Mouse (Mus musculus) heart, postnatal 0 days (tissue): ENCODE data around the gene Kctd11. TPM values are rescaled to one million over a fixed set of nuclear protein-coding genes. Genes with fewer than 3 reads are reported as not detected.

Experiments used
- ATAC-seq: fragments of 200-750 bp; cut with Nextera tagmentation; 2 replicates; pipeline ENCODE4 v1.8.0; 2017; ENCODE audit warnings: low read depth, moderate number of reproducible peaks, moderate library complexity; ENCODE audit not compliant: insufficient read depth
- DNase-seq: peaks from one replicate; pipeline ENCODE4 v3.0.0-alpha.2; 2016; ENCODE audit warnings: low spot score
- H3K27ac ChIP-seq: fragments of 300-500 bp; sonication (generic); 2 replicates; pipeline ENCODE4 v1.5.1; 2014; ENCODE audit warnings: low read depth, mild to moderate bottlenecking
- H3K27me3 ChIP-seq: fragments of 300-500 bp; sonication (generic); 2 replicates; pipeline ENCODE4 v1.6.1; 2014; ENCODE audit warnings: low read length, mixed read lengths; ENCODE audit not compliant: control insufficient read depth, insufficient read depth
- H3K36me3 ChIP-seq: fragments of 300-500 bp; sonication (generic); replicated peaks from 2 replicates; pipeline ENCODE4 v1.6.1; 2014; ENCODE audit warnings: low read length, mixed read lengths; ENCODE audit not compliant: control insufficient read depth, insufficient read depth
- H3K4me1 ChIP-seq: fragments of 300-500 bp; sonication (generic); 2 replicates; pipeline ENCODE4 v1.6.1; 2014; ENCODE audit warnings: antibody characterized with exemption; ENCODE audit not compliant: control insufficient read depth, insufficient read depth
- H3K4me2 ChIP-seq: fragments of 300-500 bp; sonication (generic); 2 replicates; pipeline ENCODE4 v1.6.1; 2014; ENCODE audit warnings: low read depth, mild to moderate bottlenecking, low read length, moderate library complexity
- H3K4me3 ChIP-seq: fragments of 300-500 bp; sonication (generic); 2 replicates; pipeline ENCODE4 v1.5.1; 2014; ENCODE audit warnings: low read depth, low read length
- H3K9ac ChIP-seq: fragments of 300-500 bp; sonication (generic); replicated peaks from 2 replicates; pipeline ENCODE4 v1.6.1; 2014; ENCODE audit warnings: low read depth, low read length, mixed read lengths
- H3K9me3 ChIP-seq: fragments of 300-500 bp; sonication (generic); replicated peaks from 2 replicates; pipeline ENCODE4 v1.6.1; 2016; ENCODE audit warnings: low read length; ENCODE audit not compliant: control insufficient read depth
- CTCF ChIP-seq: IDR thresholded peaks from 2 replicates; pipeline ENCODE4 v1.5.1; 2016; ENCODE audit warnings: antibody characterized with exemption, control low read depth, low read depth
- EP300 ChIP-seq: IDR thresholded peaks from 2 replicates; pipeline ENCODE4 v1.6.1; 2016; ENCODE audit warnings: antibody characterized with exemption, low read depth
- WGBS: fragments of 180-500 bp; shearing (Covaris S2); extraction: QIAGEN DNeasy Blood & Tissue Kit; methylation state at CpG from one replicate; pipeline ENCODE4 v1.1.7; 2014; 5-methylcytosine and 5-hydroxymethylcytosine counted together
- polyA plus RNA-seq: library from polyadenylated mRNA; unstranded; fragments of >200 nt; fragmentation: Nextera tagmentation; extraction: Ambion mirVana; gene quantifications from 2 replicates; pipeline ENCODE4 v1.2.1, GENCODE M21; 2015
- total RNA-seq: library from RNA; depleted of rRNA; stranded (reverse); fragments of >200 nt; gene quantifications from 2 replicates; pipeline ENCODE4 v1.2.3, GENCODE M21; 2014; ENCODE audit warnings: low replicate concordance

Gene Kctd11
- total and polyA plus RNA-seq, 2 experiments from 2014 or later = 2.3 to 9.4 TPM

DNA sequence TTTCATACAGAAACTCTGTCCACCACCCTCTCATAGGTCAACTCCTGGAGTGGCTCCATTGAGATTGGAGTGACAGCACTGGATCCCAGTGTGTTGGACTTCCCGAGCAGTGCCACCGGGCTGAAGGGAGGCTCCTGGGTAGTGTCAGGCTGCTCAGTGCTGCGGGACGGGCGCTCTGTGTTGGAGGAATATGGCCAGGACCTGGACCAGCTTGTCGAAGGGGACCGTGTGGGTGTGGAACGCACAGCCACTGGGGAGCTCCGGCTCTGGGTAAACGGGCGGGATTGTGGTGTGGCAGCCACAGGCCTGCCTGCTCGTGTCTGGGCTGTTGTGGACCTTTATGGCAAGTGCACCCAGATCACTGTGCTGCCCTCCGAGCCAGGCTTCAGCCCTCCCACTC lies 21.8 kb upstream of the Kctd11 start:
- H3K4me2 ChIP-seq = 0 out of 2 replicates have a peak overlapping the region, but pooled peaks have one; percentile 83
- TF ChIP-seq CTCF (no peak), EP300 (no peak)
- no peak for ATAC-seq
- H3K4me1 ChIP-seq = peaks cover 18% of the 10 kb centered on the region; the same call in 1 of the 2 replicates
- WGBS = 81% methylated on average over 13 of the region's 13 CpGs
- no peak for DNase-seq
- H3K36me3 ChIP-seq = peaks cover 40% of the 10 kb centered on the region
- H3K9me3 ChIP-seq = no peaks in the 10 kb centered on the region
- no peak overlapping the region; the same call in 1 of the 2 replicates for H3K27ac ChIP-seq
- no peaks in the 10 kb centered on the region for H3K27me3 ChIP-seq
- peak overlapping the region; percentile 85; the same call in 1 of the 2 replicates for H3K9ac ChIP-seq
- H3K4me3 ChIP-seq = peak overlapping the region; percentile 72; the same call in 1 of the 2 replicates

DNA sequence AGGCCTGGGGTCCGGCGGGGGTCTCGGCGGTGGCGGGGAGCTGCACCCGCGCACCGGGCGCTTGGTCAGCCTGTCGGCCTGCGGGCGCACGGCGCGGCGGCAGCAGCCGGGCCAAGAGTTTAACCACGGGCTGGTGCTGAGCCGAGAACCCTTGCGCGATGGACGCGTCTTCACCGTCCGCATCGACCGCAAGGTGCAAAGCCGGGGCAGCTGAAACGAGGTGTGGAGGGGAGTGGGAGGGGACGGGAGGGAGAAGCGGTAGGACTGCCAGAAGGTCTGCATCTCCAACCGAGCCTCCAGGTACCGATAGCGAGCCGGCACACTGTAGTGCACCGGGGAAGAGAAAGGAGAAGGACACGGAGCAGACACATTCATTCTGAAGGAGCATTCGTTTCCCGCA lies 20.8 kb upstream of the Kctd11 start:
- Histone ChIP-seq H3K4me2 (peak overlapping the region; percentile 83), H3K4me1 (peaks cover 18% of the 10 kb centered on the region; the same call in 1 of the 2 replicates), H3K27ac (peak overlapping the region; percentile 95), H3K27me3 (no peaks in the 10 kb centered on the region), H3K4me3 (peak overlapping the region; percentile 72), H3K9me3 (no peaks in the 10 kb centered on the region), H3K36me3 (peaks cover 30% of the 10 kb centered on the region), H3K9ac (peak overlapping the region; percentile 85)
- 1% methylated on average over 38 of the region's 39 CpGs for WGBS
- DNase-seq = no peak
- peak; percentile 3 for ATAC-seq
- TF ChIP-seq EP300 (no peak), CTCF (no peak)

DNA sequence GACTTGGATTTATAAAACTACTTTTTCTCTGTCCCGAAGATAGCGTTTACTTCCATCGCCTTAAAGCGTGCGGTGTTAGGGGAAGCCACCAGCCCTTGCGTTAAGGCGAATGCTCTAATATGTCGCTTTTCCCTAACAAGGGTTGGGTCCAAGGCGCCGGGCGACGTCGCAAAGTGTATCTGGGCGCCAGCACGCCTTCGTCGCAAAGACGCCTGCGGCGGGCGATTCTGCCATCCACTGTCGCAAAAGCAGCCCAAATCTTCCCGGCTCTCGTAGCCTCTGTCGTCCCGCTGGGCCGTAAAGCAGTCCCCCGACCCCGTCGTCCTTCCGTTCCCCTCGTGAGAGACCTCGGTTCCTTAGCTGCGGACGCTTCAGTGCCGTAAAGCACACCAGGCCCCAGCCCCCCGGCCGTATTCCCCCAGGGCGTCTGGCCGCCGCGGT lies 20.2 kb upstream of the Kctd11 start:
- no peaks in the 10 kb centered on the region for H3K27me3 ChIP-seq
- TF ChIP-seq EP300 (0 out of 2 replicates have a peak, but pooled peaks have one; percentile 38), CTCF (no peak)
- H3K27ac ChIP-seq = peak overlapping the region; percentile 95
- peaks cover 18% of the 10 kb centered on the region; the same call in 1 of the 2 replicates for H3K4me1 ChIP-seq
- no peaks in the 10 kb centered on the region for H3K9me3 ChIP-seq
- under 1% methylated on average over 42 of the region's 42 CpGs for WGBS
- peak overlapping the region; percentile 72 for H3K4me3 ChIP-seq
- peaks cover 24% of the 10 kb centered on the region for H3K36me3 ChIP-seq
- ATAC-seq = peak; percentile 85
- H3K4me2 ChIP-seq = peak overlapping the region; percentile 83
- peak; percentile 98 for DNase-seq
- peak overlapping the region; percentile 85 for H3K9ac ChIP-seq

DNA sequence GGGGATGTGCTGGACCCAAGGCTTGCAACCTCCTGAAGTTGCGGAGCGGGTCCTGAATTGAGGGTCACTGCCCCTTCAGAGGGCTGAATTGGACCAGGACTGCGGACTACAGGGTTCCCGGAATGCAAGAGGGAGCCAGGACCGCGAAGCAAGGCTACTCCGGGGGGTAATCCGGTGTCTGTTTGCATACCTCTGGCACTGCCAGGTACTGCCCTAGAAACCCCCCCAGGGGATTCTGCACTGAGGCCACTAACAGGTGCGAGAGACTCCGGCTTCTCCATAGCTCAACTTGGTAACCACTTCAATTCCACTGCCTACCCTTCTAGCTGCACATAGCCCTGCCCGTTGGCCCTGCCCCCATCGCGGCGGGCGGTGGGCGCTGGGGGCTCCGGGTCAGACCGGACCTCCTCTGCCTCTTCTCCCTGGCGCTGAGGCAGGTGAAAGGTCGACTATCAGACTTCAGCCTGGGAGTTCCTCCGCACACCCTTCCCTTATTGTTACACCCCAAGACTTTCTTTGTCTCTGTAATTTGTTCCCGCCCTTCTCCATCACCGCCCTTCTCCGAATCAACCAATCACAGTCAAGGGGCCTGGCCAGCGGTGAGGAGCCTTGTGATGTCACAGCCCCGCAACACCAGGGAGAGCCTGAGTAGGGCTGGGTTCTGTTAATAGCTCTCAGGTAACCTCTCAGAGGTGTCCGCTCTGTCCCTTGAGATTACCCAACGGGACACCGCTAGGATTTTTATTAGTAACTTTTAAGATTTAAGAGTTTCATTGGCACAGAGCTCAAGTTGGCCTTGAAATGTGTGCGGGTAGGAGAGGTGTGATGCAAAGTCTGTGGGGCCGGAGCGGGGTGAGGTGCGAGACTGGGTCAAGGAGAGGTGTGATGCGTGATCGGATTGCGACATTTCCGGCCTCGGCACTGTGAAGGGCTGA lies 19.5 kb upstream of the Kctd11 start, which contains the start of the genes 2810408A11Rik and Neurl4:
2810408A11Rik (minus strand) TSS at position 517 of the 935 bp plus-strand sequence.
Neurl4 (plus strand) TSS at position 602 of the 935 bp plus-strand sequence.
- under 1% methylated on average over 38 of the region's 38 CpGs for WGBS

DNA sequence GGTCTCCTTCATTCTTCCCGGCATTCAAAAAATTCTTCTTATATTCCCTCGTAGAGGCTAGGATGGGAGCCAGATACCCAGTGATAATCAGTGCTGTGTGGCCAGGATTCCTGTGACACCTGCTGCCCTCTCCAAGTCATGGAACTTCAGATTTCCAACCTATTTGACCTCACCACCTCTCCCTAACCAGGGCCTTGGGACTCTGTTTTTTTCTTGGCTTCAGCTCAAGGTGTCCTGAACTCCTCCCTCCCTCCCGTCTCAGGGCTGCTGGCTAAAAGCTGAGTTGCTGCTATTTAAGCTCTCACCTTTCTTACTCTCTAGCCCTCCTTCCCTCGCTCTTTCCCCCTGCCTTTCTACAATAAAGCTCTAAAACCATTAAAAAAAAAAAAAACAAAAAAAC lies 18.7 kb upstream of the Kctd11 start:
- Histone ChIP-seq H3K4me3 (peak overlapping the region; percentile 72), H3K4me2 (peak overlapping the region; percentile 83), H3K36me3 (peaks cover 11% of the 10 kb centered on the region), H3K9me3 (no peaks in the 10 kb centered on the region), H3K27ac (no peak overlapping the region), H3K27me3 (no peaks in the 10 kb centered on the region), H3K4me1 (peaks cover 18% of the 10 kb centered on the region; the same call in 1 of the 2 replicates), H3K9ac (no peak overlapping the region; the same call in none of the 2 replicates)
- TF ChIP-seq EP300 = no peak
- no peak for TF ChIP-seq CTCF
- WGBS = 35% methylated on average over 4 of the region's 4 CpGs
- ATAC-seq (no peak), DNase-seq (no peak)

More for the DNA sequence above, 19.5 kb upstream of the Kctd11 start, which contains the start of the genes 2810408A11Rik and Neurl4:
- Histone ChIP-seq H3K27me3 (no peaks in the 10 kb centered on the region), H3K9me3 (no peaks in the 10 kb centered on the region), H3K4me3 (peak within 1 kb of the TSS; percentile 72), H3K36me3 (peaks cover 17% of the 10 kb centered on the region), H3K4me1 (peaks cover 18% of the 10 kb centered on the region; the same call in 1 of the 2 replicates), H3K4me2 (peak within 1 kb of the TSS; percentile 83), H3K9ac (peak within 1 kb of the TSS; percentile 85), H3K27ac (peak within 1 kb of the TSS; percentile 95)
- DNase-seq = peak; percentile 96
- ATAC-seq = peak; percentile 89
- no peak for TF ChIP-seq EP300
- no peak for TF ChIP-seq CTCF
